Mouse (Mus musculus) spleen, adult 2 months (tissue): ENCODE data around the gene Ece1. TPM values are rescaled to one million over a fixed set of nuclear protein-coding genes. Genes with fewer than 3 reads are reported as not detected.

Experiments
- DNase-seq, 2 experiments: peaks; one replicate each; pipeline versions ENCODE4 v3.0.0 to v3.0.0-alpha.2; 2012 to 2021; ENCODE audit warnings: low spot score in 2 of 2, low read depth in 1 of 2
- H3K27ac ChIP-seq: fragments of 200-500 bp; 2 replicates; pipeline ENCODE4 v1.5.1; 2012; ENCODE audit warnings: low read length, inconsistent platforms; ENCODE audit not compliant: insufficient read depth
- H3K27me3 ChIP-seq: fragments of 200-500 bp; 2 replicates; pipeline ENCODE4 v1.6.1; 2012; ENCODE audit warnings: mild to moderate bottlenecking, moderate library complexity, low read length, inconsistent platforms; ENCODE audit not compliant: control insufficient read depth, insufficient read depth
- H3K36me3 ChIP-seq: fragments of 200-500 bp; 2 replicates; pipeline ENCODE4 v1.6.1; 2012; ENCODE audit warnings: mild to moderate bottlenecking, low read length, inconsistent platforms; ENCODE audit not compliant: control insufficient read depth, insufficient read depth
- H3K4me1 ChIP-seq: fragments of 200-500 bp; 2 replicates; pipeline ENCODE4 v1.6.1; 2011; ENCODE audit warnings: inconsistent platforms; ENCODE audit not compliant: control insufficient read depth, insufficient read depth, insufficient read length
- H3K4me3 ChIP-seq: fragments of 200-500 bp; 2 replicates; pipeline ENCODE4 v1.5.1; 2011; ENCODE audit warnings: mild to moderate bottlenecking, inconsistent platforms; ENCODE audit not compliant: insufficient read depth, insufficient read length; ENCODE audit errors: extremely low read depth
- CTCF ChIP-seq: fragments of 200-500 bp; IDR thresholded peaks from 2 replicates; pipeline ENCODE4 v1.5.1; 2011; ENCODE audit warnings: mild to moderate bottlenecking, inconsistent platforms; ENCODE audit not compliant: insufficient read depth, insufficient read length, insufficient replicate concordance; ENCODE audit errors: extremely low read depth
- POLR2A ChIP-seq: fragments of 200-500 bp; IDR thresholded peaks from 2 replicates; pipeline ENCODE4 v1.6.1; 2011; ENCODE audit warnings: low read depth, low read length, inconsistent platforms
- WGBS: fragments of 180-500 bp; shearing (Covaris S2); methylation state at CpG from one replicate; pipeline ENCODE4 v1.1.7; 2018; 5-methylcytosine and 5-hydroxymethylcytosine counted together
- polyA plus RNA-seq: library from polyadenylated mRNA; depleted of rRNA; stranded (reverse); fragments of >200 nt; gene quantifications from 2 replicates; pipeline ENCODE4 v1.2.3, GENCODE M21; 2012; rRNA removed

Ece1 gene
- polyA plus RNA-seq, 1 experiment = 18.4 TPM

- peaks cover 10% of the 10 kb centered on the region for H3K36me3 ChIP-seq
- WGBS = 97% methylated on average over 1 of the region's 1 CpGs
- TF ChIP-seq CTCF (no peak), POLR2A (no peak)
- no peak overlapping the region for H3K27ac ChIP-seq
- DNase-seq = no peak
- no peaks in the 10 kb centered on the region for H3K27me3 ChIP-seq
- no peak overlapping the region for H3K4me3 ChIP-seq
- no peaks in the 10 kb centered on the region for H3K4me1 ChIP-seq
These were observed 143.7 kb downstream of the Ece1 start for GRCm38 (mm10) chr4:138005781-138006180.

- Histone ChIP-seq H3K4me1 (no peaks in the 10 kb centered on the region), H3K4me3 (no peak overlapping the region), H3K27me3 (no peaks in the 10 kb centered on the region), H3K27ac (no peak overlapping the region), H3K36me3 (peaks cover 8% of the 10 kb centered on the region)
- no peak for DNase-seq
- TF ChIP-seq CTCF = no peak
- TF ChIP-seq POLR2A = no peak
- whole genome bisulfite sequencing = 86% methylated on average over 9 of the region's 9 CpGs
These were observed 145.0 kb downstream of the Ece1 start for GRCm38 (mm10) chr4:138006951-138007613.

DNA sequence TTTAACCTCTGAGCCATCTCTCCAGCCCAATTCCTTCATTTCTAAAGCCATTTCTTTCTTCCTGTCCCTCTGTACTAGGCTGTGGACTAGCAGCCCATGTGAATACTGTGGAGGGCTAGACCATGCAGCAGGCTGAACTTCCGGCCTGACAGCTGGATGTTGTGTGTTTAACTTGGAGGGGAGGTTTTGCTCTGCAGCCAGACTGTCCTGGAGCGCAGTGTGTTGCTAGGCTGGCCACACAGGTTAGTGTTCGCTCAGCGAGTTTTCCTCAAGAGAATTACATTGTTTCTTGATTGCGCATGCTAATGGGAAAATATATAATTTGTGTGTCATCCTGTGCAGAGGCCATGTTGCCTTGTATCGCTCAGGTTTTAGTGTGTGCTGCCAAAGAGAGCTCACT lies 146.6 kb downstream of the Ece1 start:
- 96% methylated on average over 6 of the region's 6 CpGs for WGBS
- Histone ChIP-seq H3K4me3 (no peak overlapping the region), H3K27ac (no peak overlapping the region), H3K27me3 (no peaks in the 10 kb centered on the region), H3K4me1 (no peaks in the 10 kb centered on the region), H3K36me3 (peaks cover 9% of the 10 kb centered on the region)
- no peak for DNase-seq
- TF ChIP-seq POLR2A = no peak
- no peak for TF ChIP-seq CTCF

GRCm38 (mm10) chr4:138009786-138010502 lies 147.9 kb downstream of the Ece1 start:
- DNase-seq = no peak
- Histone ChIP-seq H3K27ac (no peak overlapping the region), H3K4me3 (no peak overlapping the region), H3K27me3 (no peaks in the 10 kb centered on the region), H3K4me1 (no peaks in the 10 kb centered on the region), H3K36me3 (peaks cover 12% of the 10 kb centered on the region)
- TF ChIP-seq POLR2A (no peak), CTCF (no peak)
- WGBS = 92% methylated on average over 4 of the region's 4 CpGs

GRCm38 (mm10) chr4:138013723-138014479 lies 151.9 kb downstream of the Ece1 start:
- no peak overlapping the region for H3K27ac ChIP-seq
- H3K36me3 ChIP-seq = peaks cover 14% of the 10 kb centered on the region
- TF ChIP-seq CTCF (no peak), POLR2A (no peak)
- no peak for DNase-seq
- H3K4me1 ChIP-seq = no peaks in the 10 kb centered on the region; the same call in 1 of the 2 replicates
- 74% methylated on average over 15 of the region's 15 CpGs for WGBS
- no peak overlapping the region for H3K4me3 ChIP-seq
- H3K27me3 ChIP-seq = no peaks in the 10 kb centered on the region

Other genes starting within 250 kb of the Ece1 start
- gene Rap1gap, start 197.5 kb upstream of the Ece1 start, polyA plus RNA-seq = 49.3 and 56.1 TPM in 2 replicates
- 6.2 and 8.3 TPM in 2 replicates for gene Alpl, start 65.9 kb upstream of the Ece1 start, polyA plus RNA-seq
- gene Eif4g3, start 130.8 kb downstream of the Ece1 start, polyA plus RNA-seq = 48.9 and 59.6 TPM in 2 replicates